13 mouse cellular contexts compared by ENCODE assay signal in the genomic region with DNA sequence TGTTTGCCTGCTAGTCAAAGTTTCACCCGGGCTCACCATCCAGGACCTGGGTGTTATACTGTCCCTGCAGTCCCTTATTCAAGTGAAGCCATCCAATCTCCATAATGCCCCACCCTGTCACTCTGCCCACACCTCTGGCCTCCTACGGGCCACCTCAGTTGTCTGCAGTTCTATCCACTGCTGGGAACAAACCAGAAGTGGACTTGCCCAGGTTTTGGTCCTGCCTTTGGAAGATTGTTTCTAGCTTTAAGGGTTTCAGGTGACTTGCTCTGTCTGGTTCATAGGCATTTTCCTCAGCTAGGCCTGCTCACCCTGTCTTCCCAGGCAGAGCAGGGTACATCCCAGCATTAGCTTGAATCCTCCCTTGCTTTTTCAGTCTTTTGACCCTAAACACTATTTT. TPM values are rescaled to one million over a fixed set of nuclear protein-coding genes. Genes with fewer than 3 reads are reported as not detected.
A peak's percentile ranks its signal among the peaks of the same experiment; 100 is the strongest.
DNase-seq lines count a peak whose midpoint lies in the region; ATAC-seq and TF ChIP-seq lines count a peak whose summit lies in the region.
"Had no signal": no experiment of that assay in that cellular context is flagged by ENCODE, and none has a peak within 500 bp of the region (broad histone marks: within the 10 kb centered on the region; RNA-seq: fewer than 3 reads in every experiment).

No protein-coding gene starts in this region.

- no peak for TF ChIP-seq CTCF in gastrocnemius, adult 2 months (IDR thresholded peaks at IDR 0.05)
- TF ChIP-seq CTCF in kidney, adult 2 months (conservative IDR thresholded peaks at IDR 0.05; ENCODE audit: insufficient read depth, insufficient read length, low read depth, low read length) = no peak
- TF ChIP-seq CTCF in intestine, postnatal 0 days (IDR thresholded peaks at IDR 0.05; ENCODE audit: low read depth) = no peak

- no peak overlapping the region for H3K4me2 ChIP-seq in embryonic facial prominence, embryonic 13.5 days
- H3K4me2 ChIP-seq in intestine, postnatal 0 days (replicated peaks; ENCODE audit: low read depth) = no peak overlapping the region
- H3K4me2 ChIP-seq: hindbrain, embryonic 15.5 days had no signal

- H3K27me3 ChIP-seq in kidney, adult 2 months (replicated peaks; ENCODE audit: control insufficient read depth, insufficient read depth, low read length) = no peaks in the 10 kb centered on the region
- no peaks in the 10 kb centered on the region for H3K27me3 ChIP-seq in embryonic facial prominence, embryonic 13.5 days
- H3K27me3 ChIP-seq in intestine, postnatal 0 days (replicated peaks; ENCODE audit: control insufficient read depth, insufficient read depth, low read length) = no peaks in the 10 kb centered on the region
- H3K27me3 ChIP-seq: hindbrain, embryonic 15.5 days had no signal

- no peak overlapping the region for H3K4me3 ChIP-seq in gastrocnemius, adult 2 months
- no peak overlapping the region for H3K4me3 ChIP-seq in kidney, adult 2 months (ENCODE audit: insufficient read depth, low read depth, low read length)
- no peak overlapping the region for H3K4me3 ChIP-seq in embryonic facial prominence, embryonic 13.5 days
- no peak overlapping the region for H3K4me3 ChIP-seq in intestine, postnatal 0 days (ENCODE audit: low read depth, low read length)
- H3K4me3 ChIP-seq: erythroblast, embryonic 14.5 days; hindbrain, embryonic 15.5 days; megakaryocyte, embryonic 14.5 days had no signal

- H3K4me1 ChIP-seq in kidney, adult 2 months (ENCODE audit: control insufficient read depth, insufficient read depth, low read length) = no peaks in the 10 kb centered on the region
- H3K4me1 ChIP-seq in embryonic facial prominence, embryonic 13.5 days = peaks cover 56% of the 10 kb centered on the region
- H3K4me1 ChIP-seq in intestine, postnatal 0 days (replicated peaks; ENCODE audit: control insufficient read depth, insufficient read depth, low read length) = no peaks in the 10 kb centered on the region

- no peak for ATAC-seq in embryonic facial prominence, embryonic 13.5 days (ENCODE audit: insufficient number of reproducible peaks, insufficient read depth, low FRiP score, low TSS enrichment, low read depth)
- ATAC-seq in intestine, postnatal 0 days = no peak

- no peaks in the 10 kb centered on the region for H3K9me3 ChIP-seq in embryonic facial prominence, embryonic 13.5 days
- no peaks in the 10 kb centered on the region for H3K9me3 ChIP-seq in intestine, postnatal 0 days (ENCODE audit: control insufficient read depth)
- H3K9me3 ChIP-seq: hindbrain, embryonic 15.5 days; megakaryocyte, embryonic 14.5 days had no signal

- no peak for TF ChIP-seq POLR2A in kidney, adult 2 months (IDR thresholded peaks at IDR 0.05; ENCODE audit: low read depth, low read length)

- WGBS in kidney, adult 2 months = 52% methylated on average over 2 of the region's 2 CpGs
- 52% methylated on average over 2 of the region's 2 CpGs for WGBS in embryonic facial prominence, embryonic 13.5 days
- WGBS in intestine, postnatal 0 days = 40% methylated on average over 2 of the region's 2 CpGs

- intact Hi-C loops in gastrocnemius, adult 2 months (cut with DNase I) = no loop called here
- intact Hi-C loops in gastrocnemius, postnatal 36 days (cut with DNase I) = no loop called here
- intact Hi-C loops in left cerebral cortex, postnatal 14 days (cut with DNase I) = no loop called here

- no peaks in the 10 kb centered on the region for H3K36me3 ChIP-seq in kidney, adult 2 months (ENCODE audit: control insufficient read depth, insufficient read depth, low read length)
- H3K36me3 ChIP-seq in embryonic facial prominence, embryonic 13.5 days = no peaks in the 10 kb centered on the region
- no peaks in the 10 kb centered on the region for H3K36me3 ChIP-seq in intestine, postnatal 0 days (ENCODE audit: control insufficient read depth, insufficient read depth)
- H3K36me3 ChIP-seq: hindbrain, embryonic 15.5 days had no signal

- H3K27ac ChIP-seq in gastrocnemius, adult 2 months = peak overlapping the region; percentile 46
- H3K27ac ChIP-seq in kidney, adult 2 months (ENCODE audit: insufficient read depth, low read depth, low read length) = no peak overlapping the region
- peak overlapping the region; percentile 98 for H3K27ac ChIP-seq in embryonic facial prominence, embryonic 13.5 days
- H3K27ac ChIP-seq in intestine, postnatal 0 days (ENCODE audit: low read depth, low read length) = 0 out of 2 replicates have a peak overlapping the region, but pooled peaks have one; percentile 2
- H3K27ac ChIP-seq: hindbrain, embryonic 15.5 days had no signal

- DNase-seq in gastrocnemius, adult 2 months = peak; percentile 15
- no peak for DNase-seq in gastrocnemius, postnatal 36 days
- DNase-seq in kidney, postnatal 10 days = peak; percentile 6
- DNase-seq in kidney, adult 2 months = no peak
- DNase-seq in left cerebral cortex, postnatal 14 days (ENCODE audit: low spot score in 2 of 2) = no peak
- no peak for DNase-seq in right cerebral cortex, postnatal 25 days

- H3K9ac ChIP-seq in embryonic facial prominence, embryonic 13.5 days = peak overlapping the region; percentile 12
- no peak overlapping the region for H3K9ac ChIP-seq in intestine, postnatal 0 days (ENCODE audit: low read depth, low read length)
- H3K9ac ChIP-seq: hindbrain, embryonic 15.5 days had no signal

RNA-seq across cellular contexts. Expression of a gene that starts 5.4 kb away (rescaled TPM):
- 10 to 100 TPM; 25.8 to 47.3 TPM for total RNA-seq in gastrocnemius, adult 2 months (2021)
- total RNA-seq in gastrocnemius, postnatal 36 days (2021) = 10 to 100 TPM; 37.2 to 75.3 TPM
- 22.2 and 39.8 TPM in 2 replicates for polyA plus RNA-seq in kidney, adult 2 months (2012; rRNA removed)
- polyA plus RNA-seq in embryonic facial prominence, embryonic 13.5 days (2015; fragmentation: Nextera tagmentation; extraction: Ambion mirVana) = 28.5 and 29.2 TPM in 2 replicates
- 55.2 and 61.8 TPM in 2 replicates for polyA plus RNA-seq in intestine, postnatal 0 days (2015; fragmentation: Nextera tagmentation; extraction: Ambion mirVana)
- total RNA-seq in left cerebral cortex, postnatal 14 days (2021) = 1 to 10 TPM; 6.4 to 7.7 TPM

RNA-seq across cellular contexts. Expression of a gene that starts 13.6 kb away (rescaled TPM):
- total RNA-seq in gastrocnemius, adult 2 months (2021) = over 10,000 TPM; 15,929 to 19,962 TPM
- total RNA-seq in gastrocnemius, postnatal 36 days (2021) = over 10,000 TPM; 17,613 to 18,280 TPM
- polyA plus RNA-seq in kidney, adult 2 months (2012; rRNA removed) = 0.54 and 103 TPM in 2 replicates
- polyA plus RNA-seq in embryonic facial prominence, embryonic 13.5 days (2015; fragmentation: Nextera tagmentation; extraction: Ambion mirVana) = 7.7 and 8.4 TPM in 2 replicates
- 1.9 and 2.4 TPM in 2 replicates for polyA plus RNA-seq in intestine, postnatal 0 days (2015; fragmentation: Nextera tagmentation; extraction: Ambion mirVana)
- under 1 TPM in 1 of 2 experiments, not detected in 1; 0.74 TPM for total RNA-seq in left cerebral cortex, postnatal 14 days (2021)
- polyA plus RNA-seq: erythroblast, embryonic 14.5 days had no signal

RNA-seq across cellular contexts. Expression of a gene that starts 20.6 kb away (rescaled TPM):
- not detected for total RNA-seq in gastrocnemius, adult 2 months (2021)
- not detected for total RNA-seq in gastrocnemius, postnatal 36 days (2021)
- 1.8 and 3.3 TPM in 2 replicates for polyA plus RNA-seq in kidney, adult 2 months (2012; rRNA removed)
- polyA plus RNA-seq in embryonic facial prominence, embryonic 13.5 days (2015; fragmentation: Nextera tagmentation; extraction: Ambion mirVana) = 0.37 and 0.66 TPM in 2 replicates
- polyA plus RNA-seq in intestine, postnatal 0 days (2015; fragmentation: Nextera tagmentation; extraction: Ambion mirVana) = 0.60 and 1.3 TPM in 2 replicates
- total RNA-seq in left cerebral cortex, postnatal 14 days (2021) = under 1 TPM in 1 of 2 experiments, not detected in 1; 0.44 TPM
- total RNA-seq: left cerebral cortex, adult 18-20 months had no signal
- polyA plus RNA-seq: erythroblast, embryonic 14.5 days; hindbrain, embryonic 15.5 days had no signal

RNA-seq across cellular contexts. Expression of a gene that starts 43.4 kb away (rescaled TPM):
- total RNA-seq in gastrocnemius, adult 2 months (2021) = over 10,000 TPM; 28,899 to 38,022 TPM
- over 10,000 TPM; 32,612 to 32,921 TPM for total RNA-seq in gastrocnemius, postnatal 36 days (2021)
- polyA plus RNA-seq in kidney, adult 2 months (2012; rRNA removed) = 48.3 TPM in 1 of 2 replicates, not detected in the other
- 3.8 and 5.8 TPM in 2 replicates for polyA plus RNA-seq in embryonic facial prominence, embryonic 13.5 days (2015; fragmentation: Nextera tagmentation; extraction: Ambion mirVana)
- 3.0 TPM in 2 replicates for polyA plus RNA-seq in intestine, postnatal 0 days (2015; fragmentation: Nextera tagmentation; extraction: Ambion mirVana)
- not detected for total RNA-seq in left cerebral cortex, postnatal 14 days (2021)
- total RNA-seq: left cerebral cortex, adult 18-20 months had no signal
- polyA plus RNA-seq: erythroblast, embryonic 14.5 days; small intestine, adult 2 months had no signal

Comparison
In these comparisons a context has a peak if more than half of its experiments do, and no peak if none do; other contexts are left out.
1. DNase-seq: peak in gastrocnemius, adult 2 months (single experiment) and kidney, postnatal 10 days (single experiment); none in gastrocnemius, postnatal 36 days (0 of 2), kidney, adult 2 months (single experiment), left cerebral cortex, postnatal 14 days (0 of 2) and right cerebral cortex, postnatal 25 days (single experiment).
2. RNA of a gene that starts 13.6 kb away (total RNA-seq): 15,929 to 19,962 TPM in gastrocnemius, adult 2 months and 17,613 to 18,280 TPM in gastrocnemius, postnatal 36 days; 0.74 TPM in left cerebral cortex, postnatal 14 days; every median in the first group is over 1,000 times any median in the second.